Mouse (Mus musculus): ENCODE results near the gene Slc12a7.

The Slc12a7 gene

DNA sequence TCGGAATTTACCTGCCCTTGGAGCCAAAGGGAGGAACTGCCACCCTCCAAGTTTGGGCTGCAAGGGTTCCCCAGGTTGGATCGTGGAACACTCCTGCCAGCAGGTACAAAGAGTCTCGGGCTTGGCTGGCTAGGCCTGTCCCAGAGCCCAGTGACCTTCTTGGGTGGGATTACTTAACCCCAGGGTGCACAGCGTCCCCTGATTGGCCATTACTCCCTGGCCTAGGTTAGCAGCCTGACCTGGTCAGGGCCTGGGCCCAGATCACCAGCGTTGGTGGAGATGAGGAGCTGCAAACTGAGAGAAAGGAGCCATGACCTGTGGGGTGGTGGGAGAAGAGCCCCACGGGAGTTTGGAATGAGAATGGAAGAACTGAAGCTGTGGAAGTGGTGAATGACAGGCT, 30.0 kb downstream of the Slc12a7 start:
- DNase-seq (ENCODE audit: low read depth, low spot score) = no peak

DNA sequence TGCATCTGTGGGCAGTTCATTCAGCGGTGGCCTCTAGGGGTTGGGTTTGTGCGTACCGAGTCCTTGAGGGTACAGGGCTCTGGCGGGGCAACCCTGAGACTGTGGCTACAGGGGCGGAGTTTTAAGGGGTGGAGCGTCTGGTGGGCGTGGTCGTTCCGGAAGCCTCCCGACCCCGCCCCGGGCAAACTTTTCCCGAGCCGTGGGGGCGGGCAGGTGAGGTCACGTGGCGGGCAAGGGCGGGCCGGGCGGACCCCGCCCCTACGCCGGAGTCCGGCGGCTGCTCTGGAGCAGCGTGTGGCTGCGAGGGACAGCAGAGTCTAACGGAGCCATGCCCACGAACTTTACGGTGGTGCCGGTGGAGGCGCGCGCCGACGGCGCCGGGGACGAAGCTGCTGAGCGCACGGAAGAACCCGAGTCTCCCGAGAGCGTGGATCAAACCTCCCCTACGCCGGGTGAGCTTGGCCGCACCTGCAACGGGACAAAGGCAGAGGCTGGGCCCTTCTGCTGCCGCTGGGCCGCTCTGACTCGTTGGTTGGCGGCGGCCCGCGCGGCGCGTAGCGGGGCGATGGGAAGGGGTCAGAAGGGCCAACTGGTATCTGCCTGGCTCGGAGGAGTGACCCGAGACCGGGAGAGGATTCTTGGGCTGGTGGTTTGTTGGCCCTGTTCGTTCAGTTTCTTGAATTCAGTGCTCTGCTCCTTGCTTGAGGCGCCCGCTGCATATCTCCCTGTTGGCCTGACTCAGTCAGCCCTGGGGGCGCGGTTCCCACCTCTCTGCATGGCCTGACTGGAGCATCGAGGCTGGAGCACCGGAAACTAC, 30.8 kb downstream of the Slc12a7 start:
- DNase-seq (ENCODE audit: low read depth, low spot score) = peak; percentile 84

- DNase-seq (ENCODE audit: low read depth, low spot score) = peak; percentile 54
These were observed 31.4 kb downstream of the Slc12a7 start for GRCm38 (mm10) chr13:73764256-73764775.

- DNase-seq (ENCODE audit: low read depth, low spot score) = no peak
These were observed 32.5 kb downstream of the Slc12a7 start for GRCm38 (mm10) chr13:73765393-73765792.

- DNase-seq (ENCODE audit: low read depth, low spot score) = no peak
These were observed 34.3 kb downstream of the Slc12a7 start for GRCm38 (mm10) chr13:73767224-73767623.

DNA sequence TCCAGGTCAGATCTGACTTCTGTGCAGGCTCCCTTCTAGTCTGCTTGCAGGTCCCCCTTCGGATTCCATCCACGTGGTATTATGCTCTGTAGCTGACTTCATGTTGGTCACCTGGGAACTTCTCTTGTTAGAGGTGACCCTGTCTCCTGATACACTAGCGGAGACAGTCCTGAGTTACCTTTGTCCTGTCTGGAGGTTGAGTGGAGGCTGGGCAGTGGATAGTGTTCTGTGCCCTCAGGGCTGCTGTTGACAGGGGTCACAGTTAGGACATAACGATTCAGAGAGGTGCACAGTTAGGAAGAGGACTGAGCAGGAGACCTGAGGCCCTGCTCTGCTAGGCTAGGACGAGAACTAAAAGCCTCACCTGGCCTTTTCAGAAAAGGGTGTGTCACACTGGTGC, 34.9 kb downstream of the Slc12a7 start:
- no peak for DNase-seq (ENCODE audit: low read depth, low spot score)

- no peak for DNase-seq (ENCODE audit: low read depth, low spot score)
These were observed 35.4 kb downstream of the Slc12a7 start for GRCm38 (mm10) chr13:73768311-73768710.

GRCm38 (mm10) chr13:73769916-73770682, 37.2 kb downstream of the Slc12a7 start:
- no peak for DNase-seq (ENCODE audit: low read depth, low spot score)

DNA sequence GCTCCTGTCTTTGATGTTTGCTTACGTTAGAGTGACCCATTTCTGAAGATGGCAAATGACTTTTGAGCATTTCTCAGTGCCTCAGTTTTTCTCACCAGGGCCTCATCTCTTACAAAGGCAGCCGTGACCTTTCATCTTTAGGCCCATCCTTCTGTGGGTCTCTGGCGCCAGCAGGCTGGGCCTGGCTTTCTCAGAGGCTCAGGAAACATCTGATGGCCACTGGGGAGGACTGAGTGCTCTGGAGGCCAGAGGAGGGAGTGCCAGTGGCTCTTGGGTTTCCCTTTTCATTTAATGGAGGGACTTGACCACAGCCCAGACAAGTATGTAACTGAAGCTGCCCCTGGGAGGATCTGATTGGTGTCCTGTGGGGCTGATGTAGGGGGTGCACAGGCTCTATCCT, 38.2 kb downstream of the Slc12a7 start:
- DNase-seq (ENCODE audit: low read depth, low spot score) = no peak

GRCm38 (mm10) chr13:73772655-73773054, 39.8 kb downstream of the Slc12a7 start:
- DNase-seq (ENCODE audit: low read depth, low spot score) = no peak

GRCm38 (mm10) chr13:73773519-73774205, 40.8 kb downstream of the Slc12a7 start:
- DNase-seq (ENCODE audit: low read depth, low spot score) = peak; percentile 29

DNA sequence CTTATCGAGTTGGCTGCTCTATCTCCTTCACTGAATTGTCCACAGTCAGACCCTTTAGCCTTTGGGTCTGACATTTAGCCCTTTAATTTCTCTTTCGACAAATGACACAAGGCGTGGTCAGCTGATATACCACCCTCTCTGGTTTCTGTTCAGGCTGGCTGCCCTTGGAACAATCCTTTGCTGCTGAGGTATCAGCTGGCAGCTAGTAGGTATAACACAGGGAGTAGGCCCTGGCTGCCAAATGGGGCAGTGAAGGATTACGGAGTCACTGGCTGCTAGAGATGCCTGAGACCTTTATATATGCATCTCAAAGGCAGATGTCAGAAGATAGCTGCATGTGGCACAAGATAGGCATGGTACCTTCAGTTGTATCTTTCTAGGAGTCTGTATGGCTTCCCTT, 42.9 kb downstream of the Slc12a7 start:
- DNase-seq (ENCODE audit: low read depth, low spot score) = no peak

GRCm38 (mm10) chr13:73777578-73777977, 44.7 kb downstream of the Slc12a7 start:
- DNase-seq (ENCODE audit: low read depth, low spot score) = no peak

- no peak for DNase-seq (ENCODE audit: low read depth, low spot score)
These were observed 49.6 kb downstream of the Slc12a7 start for GRCm38 (mm10) chr13:73782486-73782885.

DNA sequence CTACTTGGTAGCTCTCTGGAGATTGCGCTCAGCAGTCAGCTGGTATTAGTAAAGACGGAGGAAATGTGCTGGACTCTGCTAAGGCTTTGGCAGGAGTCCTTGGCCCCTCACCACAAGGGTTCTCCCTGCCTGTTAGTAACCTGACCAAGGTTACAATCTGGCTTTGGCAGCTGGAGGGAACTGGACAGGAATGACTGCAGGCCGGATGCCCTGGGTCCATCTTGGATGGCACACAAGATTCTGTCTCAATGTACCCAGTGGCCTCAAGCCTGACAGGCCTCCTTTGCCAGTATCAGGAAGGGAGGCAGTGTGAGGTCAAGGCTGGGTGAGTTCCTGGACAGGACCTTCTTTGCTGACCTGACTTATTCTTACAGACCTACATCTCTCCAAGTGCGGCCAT, 59.3 kb downstream of the Slc12a7 start:
- DNase-seq (ENCODE audit: low read depth, low spot score) = no peak

- DNase-seq (ENCODE audit: low read depth, low spot score) = no peak
These were observed 60.3 kb downstream of the Slc12a7 start for GRCm38 (mm10) chr13:73793171-73793570.

DNA sequence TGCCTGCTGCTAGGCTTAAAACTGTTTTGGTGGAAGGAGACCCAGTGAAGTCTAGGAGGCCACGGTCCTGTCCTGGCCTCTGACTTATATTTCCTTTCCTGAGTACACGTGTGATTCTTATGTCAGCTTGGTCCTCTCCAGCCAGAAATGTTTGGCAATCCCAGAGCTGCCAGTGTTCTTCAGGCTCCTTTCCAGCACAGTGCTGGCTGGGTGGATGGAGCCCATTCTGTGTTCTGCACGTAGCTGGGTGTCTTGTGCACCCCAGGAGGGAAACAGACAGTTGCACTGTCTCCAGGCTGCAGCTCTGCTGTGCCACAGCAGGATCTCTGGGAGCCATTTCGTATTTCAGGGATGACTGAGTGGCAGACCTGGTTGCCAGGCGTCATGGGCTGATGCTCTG, 66.2 kb downstream of the Slc12a7 start:
- no peak for DNase-seq (ENCODE audit: low read depth, low spot score)

DNA sequence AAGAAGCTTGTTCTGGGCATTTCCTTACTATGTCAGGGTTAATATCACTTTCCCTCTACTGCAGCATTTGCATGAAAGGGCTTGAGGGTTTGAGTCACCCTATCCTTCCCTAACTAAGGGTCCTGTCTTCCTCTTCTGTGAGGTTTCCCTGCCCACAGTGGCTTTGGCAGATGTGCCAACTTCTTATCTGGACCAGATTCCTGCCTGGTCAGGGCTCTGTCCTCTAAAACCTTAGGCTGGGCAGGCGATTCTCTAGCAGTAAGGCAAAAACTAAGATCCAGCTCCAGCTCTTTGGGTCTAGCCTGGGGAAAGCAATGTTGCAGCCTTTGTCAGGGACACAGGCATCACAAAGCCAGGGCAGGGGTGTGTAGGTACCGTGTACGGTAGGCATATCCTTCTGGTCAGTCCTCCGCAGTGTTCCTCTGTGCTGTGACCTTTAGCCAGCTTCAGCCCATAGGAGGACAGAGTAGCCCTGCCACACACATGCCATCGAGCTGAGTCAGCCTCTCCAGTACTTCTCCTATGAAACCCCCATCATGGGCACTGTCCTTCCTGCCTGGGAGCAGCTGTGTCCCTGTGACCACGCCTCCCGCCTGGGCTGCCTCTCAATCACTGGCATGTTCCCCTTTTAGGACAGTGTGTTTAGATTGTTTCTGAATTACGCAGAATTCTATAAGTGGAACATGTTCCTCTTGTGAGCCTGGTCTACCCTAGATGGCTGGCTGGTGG, 70.7 kb downstream of the Slc12a7 start:
- peak; percentile 96 for DNase-seq (ENCODE audit: low read depth, low spot score)

GRCm38 (mm10) chr13:73804914-73805313, 72.0 kb downstream of the Slc12a7 start:
- no peak for DNase-seq (ENCODE audit: low read depth, low spot score)

- no peak for DNase-seq (ENCODE audit: low read depth, low spot score)
These were observed 80.0 kb downstream of the Slc12a7 start for GRCm38 (mm10) chr13:73812936-73813335.

DNA sequence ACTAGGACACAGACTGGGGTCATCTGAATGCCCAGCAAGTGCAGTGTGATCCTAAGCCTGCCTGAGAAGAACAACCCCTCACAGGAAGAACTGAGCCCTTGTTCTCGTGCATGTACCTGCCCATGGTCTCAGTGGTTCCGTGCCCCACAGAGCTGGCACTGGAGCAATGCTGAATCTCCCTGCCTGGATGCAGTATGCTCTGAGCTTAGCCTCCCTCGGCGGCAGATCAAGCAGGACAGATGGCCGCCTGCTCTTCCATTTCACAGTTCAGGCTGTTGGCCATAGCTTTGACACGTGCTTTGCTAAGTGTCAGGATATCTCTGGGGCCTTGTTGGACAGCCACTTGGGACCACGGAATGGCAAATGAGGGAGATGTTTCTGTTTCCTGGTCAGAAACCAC, 81.3 kb downstream of the Slc12a7 start:
- DNase-seq (ENCODE audit: low read depth, low spot score) = no peak
